Comparison of ENCODE assay signal across 17 mouse cellular contexts in genomic region chr13:57534325-57534724, GRCm38 (mm10).
DNase-seq lines count a peak whose midpoint lies in the region; ATAC-seq lines count a peak whose summit lies in the region.
"Had no signal": no experiment of that assay in that cellular context is flagged by ENCODE, and none has a peak within 500 bp of the region (broad histone marks: within the 10 kb centered on the region; RNA-seq: fewer than 3 reads in every experiment).

No protein-coding gene starts in this region.

- peak; percentile 4 for DNase-seq in adrenal gland, adult 2 months
- no peak for DNase-seq in adrenal gland, postnatal 25 days
- no peak for DNase-seq in frontal cortex, postnatal 14 days (ENCODE audit: low spot score in 2 of 2)
- peak; percentile 33 for DNase-seq in adrenal gland, postnatal 14 days
- DNase-seq in T-cell, adult 2 months (ENCODE audit: low spot score): no peak
- DNase-seq: cerebellum, adult 18-20 months; cerebellum, adult 9-10 months; cerebellum, postnatal 14 days; gastrocnemius, postnatal 25 days; heart, adult 18-20 months; heart, postnatal 10 days; heart, postnatal 36 days; kidney, adult 2 months had no signal

- ATAC-seq in frontal cortex, adult (ENCODE audit: low TSS enrichment): peak; percentile 61
- ATAC-seq: forebrain, embryonic 13.5 days; forebrain, embryonic 16.5 days; intestine, postnatal 0 days had no signal

Comparison
In these comparisons a context has a peak if more than half of its experiments do, and no peak if none do; other contexts are left out.
1. DNase-seq: peak in adrenal gland, adult 2 months (single experiment) and adrenal gland, postnatal 14 days (single experiment); none in adrenal gland, postnatal 25 days (single experiment), frontal cortex, postnatal 14 days (0 of 2) and T-cell, adult 2 months (single experiment).